Mouse (Mus musculus) lung, embryonic 16.5 days (tissue): ENCODE measurements around the gene Bmt2. TPM values are rescaled to one million over a fixed set of nuclear protein-coding genes. Genes with fewer than 3 reads are reported as not detected.

Experiments used
- ATAC-seq: fragments of 200-750 bp; cut with Nextera tagmentation; 2 replicates; pipeline ENCODE4 v1.8.0; 2017; ENCODE audit warnings: low read depth, mild to moderate bottlenecking, moderate library complexity
- H3K27ac ChIP-seq: fragments of 300-500 bp; sonication (generic); 2 replicates; pipeline ENCODE4 v1.5.1; 2014; ENCODE audit warnings: mild to moderate bottlenecking, control low read depth, low read length
- H3K27me3 ChIP-seq: fragments of 300-500 bp; sonication (generic); 2 replicates; pipeline ENCODE4 v1.6.1; 2014; ENCODE audit warnings: low read depth, low read length, mixed read lengths; ENCODE audit not compliant: control insufficient read depth, insufficient read depth
- H3K36me3 ChIP-seq: fragments of 300-500 bp; sonication (generic); 2 replicates; pipeline ENCODE4 v1.6.1; 2014; ENCODE audit warnings: low read length; ENCODE audit not compliant: control insufficient read depth, insufficient read depth
- H3K4me1 ChIP-seq: fragments of 300-500 bp; sonication (generic); replicated peaks from 2 replicates; pipeline ENCODE4 v1.6.1; 2014; ENCODE audit warnings: low read length, mixed read lengths; ENCODE audit not compliant: control insufficient read depth, insufficient read depth
- H3K4me2 ChIP-seq: fragments of 300-500 bp; sonication (generic); 2 replicates; pipeline ENCODE4 v1.6.1; 2014; ENCODE audit warnings: low read depth, low read length, control low read depth
- H3K4me3 ChIP-seq: fragments of 300-500 bp; sonication (generic); 2 replicates; pipeline ENCODE4 v1.5.1; 2014; ENCODE audit warnings: mild to moderate bottlenecking, low read length, control low read depth
- H3K9ac ChIP-seq: fragments of 300-500 bp; sonication (generic); 2 replicates; pipeline ENCODE4 v1.6.1; 2014; ENCODE audit warnings: low read length, control low read depth
- H3K9me3 ChIP-seq: fragments of 300-500 bp; sonication (generic); 2 replicates; pipeline ENCODE4 v1.6.1; 2016; ENCODE audit warnings: low read length; ENCODE audit not compliant: control insufficient read depth
- WGBS: fragments of 180-500 bp; shearing (Covaris S2); extraction: QIAGEN DNeasy Blood & Tissue Kit; methylation state at CpG from one replicate; pipeline ENCODE4 v1.1.7; 2014; 5-methylcytosine and 5-hydroxymethylcytosine counted together
- polyA plus RNA-seq: library from polyadenylated mRNA; unstranded; fragments of >200 nt; fragmentation: Nextera tagmentation; extraction: Ambion mirVana; gene quantifications from 2 replicates; pipeline ENCODE4 v1.2.1, GENCODE M21; 2015

Gene Bmt2
- 13.3 and 18.6 TPM in 2 replicates for polyA plus RNA-seq

GRCm38 (mm10) chr6:13677818-13678282 is at the start of gene Bmt2:
Gene Bmt2, minus strand, starts transcription at chr6:13677966.
- Histone ChIP-seq H3K4me1 (peaks cover 2% of the 10 kb centered on the region; the same call in 1 of the 2 replicates), H3K27me3 (no peaks in the 10 kb centered on the region), H3K36me3 (no peaks in the 10 kb centered on the region), H3K9ac (peak within 1 kb of the TSS; percentile 97), H3K4me2 (peak within 1 kb of the TSS; percentile 88), H3K27ac (peak within 1 kb of the TSS; percentile 95), H3K4me3 (peak within 1 kb of the TSS; percentile 71), H3K9me3 (no peaks in the 10 kb centered on the region)
- 0% methylated on average over 35 of the region's 37 CpGs for WGBS
- ATAC-seq, result peak; percentile 99

DNA sequence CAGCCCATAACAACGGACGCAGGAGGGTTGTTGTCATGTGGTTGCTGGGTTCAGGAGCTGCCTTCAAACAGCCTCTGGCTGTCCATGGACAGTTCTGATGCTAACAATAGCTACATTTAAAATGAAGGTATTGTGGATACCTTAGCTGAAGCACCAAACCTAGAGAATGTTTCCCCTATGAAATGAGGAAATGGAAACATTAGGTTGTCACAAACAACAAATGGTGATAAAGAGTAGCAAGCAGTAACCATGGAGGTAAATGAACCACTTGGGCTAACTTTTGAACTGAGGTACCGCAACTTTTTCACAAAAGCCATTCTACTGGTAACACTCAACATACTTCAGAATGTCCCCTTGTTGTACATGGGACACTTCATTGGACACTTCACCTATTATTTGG is 44.4 kb upstream of the Bmt2 start:
- Histone ChIP-seq H3K27ac (no peak overlapping the region), H3K4me1 (no peaks in the 10 kb centered on the region), H3K9me3 (no peaks in the 10 kb centered on the region), H3K4me3 (no peak overlapping the region), H3K36me3 (no peaks in the 10 kb centered on the region), H3K9ac (no peak overlapping the region), H3K4me2 (no peak overlapping the region), H3K27me3 (no peaks in the 10 kb centered on the region)
- 97% methylated on average over 3 of the region's 3 CpGs for WGBS
- no peak for ATAC-seq

DNA sequence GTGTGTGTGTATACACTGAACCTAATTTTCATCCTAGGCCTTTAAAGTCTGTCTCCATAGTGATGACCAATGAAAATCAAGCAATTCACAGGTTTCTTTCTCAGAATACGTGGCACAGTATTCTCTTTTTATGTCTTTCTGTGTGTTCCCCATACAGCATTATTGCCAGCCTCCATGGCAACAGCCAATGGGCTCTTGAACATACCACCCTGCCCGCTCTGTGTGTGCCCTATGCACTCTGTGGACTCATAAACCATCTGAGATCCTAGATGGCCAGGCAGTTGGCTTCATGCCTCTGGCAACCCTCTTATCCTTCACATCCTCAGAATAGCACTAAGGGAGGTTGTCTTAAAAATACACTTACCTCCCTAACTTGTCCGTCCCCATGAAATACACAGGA is 37.1 kb upstream of the Bmt2 start:
- no peak overlapping the region for H3K4me3 ChIP-seq
- H3K36me3 ChIP-seq, result no peaks in the 10 kb centered on the region
- H3K4me2 ChIP-seq, result no peak overlapping the region
- no peaks in the 10 kb centered on the region for H3K9me3 ChIP-seq
- no peaks in the 10 kb centered on the region for H3K27me3 ChIP-seq
- ATAC-seq, result no peak
- H3K27ac ChIP-seq, result no peak overlapping the region
- H3K9ac ChIP-seq, result no peak overlapping the region
- WGBS, result 84% methylated on average over 3 of the region's 3 CpGs
- no peaks in the 10 kb centered on the region for H3K4me1 ChIP-seq

DNA sequence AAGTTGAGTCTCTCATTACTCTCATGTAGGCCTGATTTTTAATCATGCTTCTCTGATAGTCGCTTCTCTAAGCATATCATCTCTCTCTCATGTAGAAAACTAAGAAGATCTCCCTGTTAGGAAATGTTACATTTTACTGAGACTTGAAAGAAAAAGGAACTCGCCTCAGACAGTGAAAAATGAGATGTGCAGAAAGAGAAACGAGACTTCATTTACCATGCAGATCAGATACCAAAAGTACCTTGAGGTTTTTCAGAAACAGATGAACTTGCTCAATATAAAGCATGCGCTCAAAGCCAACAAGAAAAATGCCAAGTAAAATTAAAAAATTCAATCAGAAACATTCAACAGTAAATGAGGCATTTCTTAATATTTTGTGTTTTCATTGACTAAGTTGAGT is 19.1 kb upstream of the Bmt2 start:
- H3K9me3 ChIP-seq, result no peaks in the 10 kb centered on the region
- ATAC-seq, result no peak
- no peak overlapping the region for H3K27ac ChIP-seq
- no peak overlapping the region for H3K4me3 ChIP-seq
- no peak overlapping the region for H3K4me2 ChIP-seq
- H3K27me3 ChIP-seq, result no peaks in the 10 kb centered on the region
- H3K4me1 ChIP-seq, result no peaks in the 10 kb centered on the region
- no peak overlapping the region for H3K9ac ChIP-seq
- WGBS, result 73% methylated on average over 4 of the region's 4 CpGs
- H3K36me3 ChIP-seq, result no peaks in the 10 kb centered on the region

- H3K36me3 ChIP-seq, result no peaks in the 10 kb centered on the region
- WGBS, result 89% methylated on average over 2 of the region's 2 CpGs
- no peak overlapping the region for H3K4me3 ChIP-seq
Measured at GRCm38 (mm10) chr6:13695103-13695845, 17.5 kb upstream of the Bmt2 start.

DNA sequence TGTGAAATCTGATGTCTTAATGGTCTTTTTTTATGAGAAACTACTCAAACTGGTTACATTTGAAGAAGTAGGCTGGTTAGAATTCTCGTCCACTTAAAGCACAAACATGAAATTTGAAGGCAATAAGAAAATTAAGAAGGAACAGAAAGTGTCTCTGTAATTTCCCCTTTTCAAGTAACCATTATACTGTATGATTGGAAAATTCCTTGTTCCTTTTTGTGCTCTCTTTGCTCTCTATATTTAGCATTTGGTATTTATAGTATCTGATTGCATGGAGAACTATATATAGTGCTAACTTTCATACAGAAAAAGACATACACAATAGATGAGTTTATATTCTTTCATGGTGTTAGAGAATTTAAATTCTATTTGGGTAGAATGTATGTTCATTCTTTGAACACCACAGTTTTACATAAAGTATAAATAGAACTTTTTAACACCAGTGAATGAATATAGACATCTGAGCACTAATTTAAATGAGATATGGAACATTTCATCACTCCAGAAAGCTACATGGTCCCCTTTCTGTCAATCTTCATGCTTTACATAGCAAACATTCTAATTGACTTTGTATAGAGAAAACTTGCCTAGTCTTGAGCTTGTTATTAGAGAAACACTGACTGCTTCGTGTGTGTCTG is 14.0 kb upstream of the Bmt2 start:
- no peak for ATAC-seq
- Histone ChIP-seq H3K4me1 (no peaks in the 10 kb centered on the region), H3K36me3 (no peaks in the 10 kb centered on the region), H3K9ac (no peak overlapping the region), H3K27me3 (no peaks in the 10 kb centered on the region), H3K4me2 (no peak overlapping the region), H3K9me3 (no peaks in the 10 kb centered on the region), H3K27ac (no peak overlapping the region), H3K4me3 (no peak overlapping the region)
- WGBS, result 74% methylated on average over 2 of the region's 2 CpGs

More at GRCm38 (mm10) chr6:13695103-13695845, 17.5 kb upstream of the Bmt2 start:
- Histone ChIP-seq H3K4me1 (no peaks in the 10 kb centered on the region), H3K27me3 (no peaks in the 10 kb centered on the region), H3K9ac (no peak overlapping the region), H3K4me2 (no peak overlapping the region), H3K27ac (no peak overlapping the region), H3K9me3 (no peaks in the 10 kb centered on the region)
- ATAC-seq, result no peak

- Histone ChIP-seq H3K4me2 (no peak overlapping the region), H3K9me3 (no peaks in the 10 kb centered on the region), H3K27ac (no peak overlapping the region), H3K36me3 (no peaks in the 10 kb centered on the region), H3K4me3 (no peak overlapping the region), H3K4me1 (no peaks in the 10 kb centered on the region), H3K9ac (no peak overlapping the region), H3K27me3 (no peaks in the 10 kb centered on the region)
- ATAC-seq, result no peak
Measured at GRCm38 (mm10) chr6:13690398-13690797, 12.6 kb upstream of the Bmt2 start.

- H3K9me3 ChIP-seq, result no peaks in the 10 kb centered on the region
- no peaks in the 10 kb centered on the region for H3K27me3 ChIP-seq
- no peak overlapping the region for H3K27ac ChIP-seq
- no peak overlapping the region for H3K9ac ChIP-seq
- 89% methylated on average over 2 of the region's 2 CpGs for WGBS
- no peaks in the 10 kb centered on the region for H3K4me1 ChIP-seq
- H3K4me3 ChIP-seq, result no peak overlapping the region
- H3K4me2 ChIP-seq, result no peak overlapping the region
- no peak for ATAC-seq
- H3K36me3 ChIP-seq, result no peaks in the 10 kb centered on the region
Measured at GRCm38 (mm10) chr6:13683929-13684595, 6.3 kb upstream of the Bmt2 start.

GRCm38 (mm10) chr6:13678349-13678748 is 583 bp upstream of the Bmt2 start:
- Histone ChIP-seq H3K4me2 (peak overlapping the region; percentile 74), H3K9me3 (no peaks in the 10 kb centered on the region), H3K27me3 (no peaks in the 10 kb centered on the region), H3K27ac (peak overlapping the region; percentile 46; the same call in 1 of the 2 replicates), H3K4me1 (peaks cover 2% of the 10 kb centered on the region; the same call in 1 of the 2 replicates), H3K9ac (peak overlapping the region; percentile 57), H3K36me3 (no peaks in the 10 kb centered on the region), H3K4me3 (peak overlapping the region; percentile 71)
- ATAC-seq, result no peak
- 12% methylated on average over 5 of the region's 5 CpGs for WGBS
